Mouse (Mus musculus) forebrain, embryonic 11.5 days (tissue): ENCODE measurements around the gene Olfr424. TPM values are rescaled to one million over a fixed set of nuclear protein-coding genes. Genes with fewer than 3 reads are reported as not detected.
A peak's percentile ranks its signal among the peaks of the same experiment; 100 is the strongest.

ENCODE experiments used
- ATAC-seq: fragments of 200-750 bp; cut with Nextera tagmentation; replicated peaks from 2 replicates; pipeline ENCODE4 v1.8.0; 2017; ENCODE audit warnings: moderate TSS enrichment; ENCODE audit not compliant: low FRiP score
- DNase-seq: peaks from one replicate; pipeline ENCODE4 v3.0.0-alpha.2; 2017; ENCODE audit warnings: low spot score
- H3K27ac ChIP-seq: fragments of 300-500 bp; sonication (generic); 2 replicates; pipeline ENCODE4 v1.5.1; 2014; ENCODE audit warnings: low read depth, low read length
- H3K27me3 ChIP-seq: fragments of 300-500 bp; sonication (generic); 2 replicates; pipeline ENCODE4 v1.6.1; 2014; ENCODE audit warnings: mild to moderate bottlenecking, low read length, mixed read lengths; ENCODE audit not compliant: control insufficient read depth, insufficient read depth
- H3K36me3 ChIP-seq: fragments of 300-500 bp; sonication (generic); 2 replicates; pipeline ENCODE4 v1.6.1; 2014; ENCODE audit warnings: mild to moderate bottlenecking, low read length, moderate library complexity, mixed read lengths; ENCODE audit not compliant: control insufficient read depth, insufficient read depth
- H3K4me1 ChIP-seq: fragments of 300-500 bp; sonication (generic); replicated peaks from 2 replicates; pipeline ENCODE4 v1.6.1; 2014; ENCODE audit warnings: low read length, mixed read lengths; ENCODE audit not compliant: control insufficient read depth, insufficient read depth
- H3K4me2 ChIP-seq: fragments of 300-500 bp; sonication (generic); 2 replicates; pipeline ENCODE4 v1.6.1; 2014; ENCODE audit warnings: low read depth, mild to moderate bottlenecking, low read length, moderate library complexity, mixed read lengths; ENCODE audit not compliant: severe bottlenecking
- H3K4me3 ChIP-seq: fragments of 300-500 bp; sonication (generic); 2 replicates; pipeline ENCODE4 v1.5.1; 2014; ENCODE audit warnings: low read depth, low read length
- H3K9ac ChIP-seq: fragments of 300-500 bp; sonication (generic); 2 replicates; pipeline ENCODE4 v1.6.1; 2014; ENCODE audit warnings: low read length
- H3K9me3 ChIP-seq: fragments of 300-500 bp; sonication (generic); 2 replicates; pipeline ENCODE4 v1.6.1; 2016; ENCODE audit warnings: low read length, mixed read lengths; ENCODE audit not compliant: control insufficient read depth
- WGBS: fragments of 180-500 bp; shearing (Covaris S2); extraction: QIAGEN DNeasy Blood & Tissue Kit; methylation state at CpG from one replicate; pipeline ENCODE4 v1.1.7; 2014; 5-methylcytosine and 5-hydroxymethylcytosine counted together
- polyA plus RNA-seq: library from polyadenylated mRNA; unstranded; fragments of >200 nt; fragmentation: Nextera tagmentation; extraction: Ambion mirVana; gene quantifications from 2 replicates; pipeline ENCODE4 v1.2.1, GENCODE M21; 2014

Olfr424 gene
- polyA plus RNA-seq: not detected in 2 replicates

DNA sequence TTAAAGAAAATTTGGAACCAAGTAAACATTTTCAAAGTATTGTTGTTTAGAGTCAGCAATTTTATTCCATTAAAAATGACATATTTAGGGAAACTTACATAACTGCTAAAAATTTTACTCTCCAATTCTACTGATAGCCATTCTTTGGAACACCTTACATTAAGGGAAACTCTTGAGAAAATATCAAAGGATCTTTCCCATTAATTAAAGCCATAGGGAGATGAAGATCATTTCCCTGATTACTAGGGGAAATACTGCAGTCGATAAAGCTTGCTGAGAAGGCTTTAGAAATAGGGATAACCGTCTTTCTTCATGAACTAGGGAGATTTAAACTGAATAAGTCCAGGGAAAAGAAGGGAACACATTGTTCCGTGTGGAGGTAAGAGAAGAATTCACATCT lies at the start of gene Olfr424:
Gene Olfr424, plus strand, starts transcription at position 301 of the 400 bp plus-strand sequence.
- ATAC-seq (no peak), DNase-seq (no peak)
- Histone ChIP-seq H3K9ac (no peak within 1 kb of the TSS), H3K9me3 (no peaks in the 10 kb centered on the region), H3K36me3 (no peaks in the 10 kb centered on the region), H3K27ac (no peak within 1 kb of the TSS), H3K4me1 (no peaks in the 10 kb centered on the region), H3K4me2 (no peak within 1 kb of the TSS), H3K27me3 (no peaks in the 10 kb centered on the region), H3K4me3 (no peak within 1 kb of the TSS)
- WGBS: 77% methylated on average over 3 of the region's 3 CpGs

DNA sequence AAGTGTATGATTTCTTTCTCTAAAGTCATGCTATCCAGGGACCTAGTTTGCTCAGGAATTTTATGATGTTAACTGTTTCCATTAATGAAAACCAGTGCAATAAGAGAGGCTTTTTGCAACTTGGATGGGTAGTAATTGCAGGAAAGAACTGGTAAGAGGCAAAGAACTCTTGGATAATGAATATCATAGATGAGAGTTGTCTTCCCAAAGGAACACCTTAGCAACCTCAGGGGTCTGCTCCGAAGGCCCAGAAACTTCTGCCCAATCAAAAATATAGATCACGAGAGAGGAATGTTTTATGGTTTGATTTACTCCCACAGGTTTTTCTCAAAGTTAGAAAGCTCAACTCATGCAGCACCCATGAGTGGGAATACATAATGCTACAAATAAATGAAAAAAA lies 47.3 kb upstream of the Olfr424 start, which contains the start of gene Olfr429:
Gene Olfr429, plus strand, starts transcription at position 301 of the 400 bp plus-strand sequence.
- H3K9me3 ChIP-seq: no peaks in the 10 kb centered on the region
- no peak within 1 kb of the TSS for H3K4me2 ChIP-seq
- H3K27me3 ChIP-seq: no peaks in the 10 kb centered on the region
- no peaks in the 10 kb centered on the region for H3K36me3 ChIP-seq
- H3K4me3 ChIP-seq: no peak within 1 kb of the TSS
- ATAC-seq: no peak
- no peak for DNase-seq
- 92% methylated on average over 2 of the region's 2 CpGs for WGBS
- H3K4me1 ChIP-seq: no peaks in the 10 kb centered on the region
- no peak within 1 kb of the TSS for H3K9ac ChIP-seq
- no peak within 1 kb of the TSS for H3K27ac ChIP-seq

DNA sequence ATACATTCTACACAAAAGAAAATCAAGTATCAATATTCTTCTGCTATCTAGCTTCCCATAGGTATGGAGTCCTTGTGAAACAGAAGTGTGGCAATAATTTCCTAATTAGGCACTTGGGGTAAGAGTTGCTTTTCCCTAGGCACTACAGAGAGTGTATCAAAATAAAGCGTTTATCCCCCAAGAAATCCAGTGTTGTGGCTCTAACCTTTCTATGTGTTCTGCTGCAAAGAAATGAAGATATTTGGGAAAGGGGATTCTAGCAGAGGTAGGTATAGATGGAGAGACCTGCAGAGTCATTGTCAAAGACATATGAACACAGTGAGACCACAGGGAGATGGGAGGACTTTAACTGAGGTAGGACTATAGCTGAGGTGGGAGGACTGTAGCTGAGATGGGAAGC lies 34.7 kb upstream of the Olfr424 start, which contains the start of gene Olfr427:
Gene Olfr427, plus strand, starts transcription at position 301 of the 400 bp plus-strand sequence.
- H3K4me3 ChIP-seq: no peak within 1 kb of the TSS
- no peak for ATAC-seq
- no peak within 1 kb of the TSS for H3K4me2 ChIP-seq
- H3K27ac ChIP-seq: no peak within 1 kb of the TSS
- 88% methylated on average over 1 of the region's 1 CpGs for WGBS
- H3K9ac ChIP-seq: no peak within 1 kb of the TSS
- no peak for DNase-seq
- H3K36me3 ChIP-seq: no peaks in the 10 kb centered on the region
- no peaks in the 10 kb centered on the region for H3K4me1 ChIP-seq
- no peaks in the 10 kb centered on the region for H3K9me3 ChIP-seq
- H3K27me3 ChIP-seq: no peaks in the 10 kb centered on the region

DNA sequence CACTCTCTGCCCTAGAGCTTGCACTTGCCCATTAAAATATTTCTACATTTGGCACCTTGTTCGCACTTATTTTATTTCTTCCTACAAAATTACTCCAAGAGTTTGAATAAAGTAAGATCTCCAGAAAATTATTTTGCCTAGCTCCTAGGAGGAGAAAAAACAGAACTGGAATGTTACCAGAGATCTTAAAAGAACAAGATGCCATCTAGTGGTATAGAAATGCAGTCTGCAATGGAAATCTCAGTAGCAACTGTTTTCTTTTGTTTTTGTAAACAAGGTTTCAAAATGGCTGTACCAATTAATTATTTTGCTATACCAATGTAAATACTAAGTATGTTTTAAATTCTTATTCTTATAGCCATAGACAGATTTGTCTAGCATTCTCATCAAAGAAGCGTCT lies 27.6 kb upstream of the Olfr424 start:
- Histone ChIP-seq H3K36me3 (no peaks in the 10 kb centered on the region), H3K4me2 (no peak overlapping the region), H3K27me3 (no peaks in the 10 kb centered on the region), H3K9ac (no peak overlapping the region), H3K4me3 (no peak overlapping the region), H3K27ac (no peak overlapping the region), H3K9me3 (no peaks in the 10 kb centered on the region), H3K4me1 (no peaks in the 10 kb centered on the region)
- WGBS: 63% methylated on average over 2 of the region's 2 CpGs
- ATAC-seq (no peak), DNase-seq (no peak)

DNA sequence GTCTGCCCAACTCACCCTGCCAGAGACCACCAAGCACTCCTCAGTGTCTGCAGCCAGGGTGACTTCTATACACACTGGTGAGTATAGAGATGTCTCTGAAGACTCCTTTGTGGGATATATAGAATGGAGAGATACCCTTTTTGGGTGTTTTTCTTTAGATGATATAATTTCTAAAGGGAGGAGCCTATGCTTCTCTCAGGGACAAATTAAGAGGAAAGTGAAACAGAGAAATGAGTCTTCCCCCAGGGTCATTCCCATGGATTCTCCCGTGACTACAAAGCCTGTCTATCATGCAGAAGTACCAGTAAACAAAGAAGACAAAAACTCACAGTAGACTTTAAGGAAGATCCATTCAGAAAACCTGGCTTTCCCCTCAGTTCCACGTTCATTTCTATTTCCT lies 10.3 kb upstream of the Olfr424 start, which contains the start of gene Olfr231:
Gene Olfr231, minus strand, starts transcription at position 101 of the 400 bp plus-strand sequence.
- WGBS: 63% methylated on average over 2 of the region's 2 CpGs
- H3K9ac ChIP-seq: no peak within 1 kb of the TSS

DNA sequence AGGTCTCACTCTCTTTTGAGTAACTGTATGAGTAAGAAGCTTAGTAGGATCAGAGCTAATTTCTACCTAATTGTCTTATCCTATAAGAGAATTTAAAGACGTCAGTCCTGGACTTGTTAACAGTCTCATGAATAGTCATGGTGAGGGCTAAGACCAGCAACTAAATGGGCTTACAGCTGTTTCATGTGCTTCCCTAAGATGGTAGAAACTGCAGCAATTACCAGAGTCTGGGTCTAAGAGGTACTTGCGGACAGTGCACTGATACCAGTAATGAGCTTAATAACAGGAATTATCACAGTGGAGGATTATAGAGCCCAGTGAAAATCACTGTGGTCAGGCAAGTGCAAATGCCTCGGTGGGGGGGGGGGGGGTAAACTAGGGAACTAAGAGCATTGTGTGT lies 682 bp downstream of the Olfr424 start:
- no peaks in the 10 kb centered on the region for H3K4me1 ChIP-seq
- no peaks in the 10 kb centered on the region for H3K36me3 ChIP-seq
- no peaks in the 10 kb centered on the region for H3K27me3 ChIP-seq
- ATAC-seq (peak; percentile 75), DNase-seq (no peak)
- no peak overlapping the region for H3K9ac ChIP-seq
- H3K27ac ChIP-seq: no peak overlapping the region
- H3K4me3 ChIP-seq: no peak overlapping the region
- no peak overlapping the region for H3K4me2 ChIP-seq
- 42% methylated on average over 3 of the region's 3 CpGs for WGBS
- no peaks in the 10 kb centered on the region for H3K9me3 ChIP-seq

More for the DNA sequence above, 10.3 kb upstream of the Olfr424 start, which contains the start of gene Olfr231:
- H3K27me3 ChIP-seq: no peaks in the 10 kb centered on the region
- ATAC-seq: no peak
- no peak within 1 kb of the TSS for H3K4me3 ChIP-seq
- DNase-seq: no peak
- no peak within 1 kb of the TSS for H3K27ac ChIP-seq
- H3K9me3 ChIP-seq: no peaks in the 10 kb centered on the region
- H3K4me2 ChIP-seq: no peak within 1 kb of the TSS
- H3K36me3 ChIP-seq: no peaks in the 10 kb centered on the region
- no peaks in the 10 kb centered on the region for H3K4me1 ChIP-seq

DNA sequence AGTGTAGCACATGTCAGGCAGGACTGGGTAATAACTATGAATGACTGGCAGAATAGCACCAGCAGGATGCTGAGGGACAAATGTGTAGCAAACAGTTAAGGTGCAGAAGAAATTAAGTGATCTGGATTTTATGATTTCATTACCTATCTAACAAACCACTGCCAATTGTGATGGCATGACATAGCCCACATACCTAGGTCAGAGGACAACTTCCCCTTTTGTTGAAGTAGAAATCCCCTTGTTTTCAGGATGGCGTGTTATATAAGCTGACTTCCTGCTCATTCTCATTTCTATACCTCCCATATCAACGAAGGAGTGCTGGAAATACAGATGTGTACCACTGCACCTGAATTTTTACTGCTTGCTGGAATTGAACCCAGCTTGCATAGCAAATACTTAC lies 10.1 kb downstream of the Olfr424 start:
- Histone ChIP-seq H3K4me3 (no peak overlapping the region), H3K4me2 (no peak overlapping the region), H3K4me1 (no peaks in the 10 kb centered on the region), H3K9ac (no peak overlapping the region), H3K27ac (no peak overlapping the region), H3K27me3 (no peaks in the 10 kb centered on the region), H3K36me3 (no peaks in the 10 kb centered on the region), H3K9me3 (no peaks in the 10 kb centered on the region)
- ATAC-seq (no peak), DNase-seq (no peak)
- WGBS: 83% methylated on average over 2 of the region's 2 CpGs

DNA sequence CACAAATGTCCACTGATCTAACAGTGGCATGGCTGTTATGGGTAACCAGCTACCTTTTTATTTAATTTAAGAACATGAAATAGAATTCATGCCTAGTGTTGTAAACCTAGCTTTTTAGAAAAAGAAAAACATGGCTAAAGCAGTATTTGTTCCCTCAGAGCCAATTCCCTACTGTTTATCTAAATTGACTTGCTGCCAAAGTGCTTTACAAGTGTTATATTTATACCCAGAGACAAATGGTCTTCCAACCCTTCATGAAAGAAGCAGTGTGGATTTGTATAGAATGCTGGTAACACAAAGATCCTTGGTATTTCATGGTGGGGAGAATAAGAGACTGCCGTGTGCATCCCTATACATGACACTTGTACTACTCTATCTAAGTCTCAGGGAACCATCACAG lies 15.4 kb downstream of the Olfr424 start:
- ATAC-seq (no peak), DNase-seq (no peak)
- Histone ChIP-seq H3K4me2 (no peak overlapping the region), H3K27ac (no peak overlapping the region), H3K27me3 (no peaks in the 10 kb centered on the region), H3K36me3 (no peaks in the 10 kb centered on the region), H3K4me1 (no peaks in the 10 kb centered on the region), H3K4me3 (no peak overlapping the region), H3K9ac (no peak overlapping the region), H3K9me3 (no peaks in the 10 kb centered on the region)
- 89% methylated on average over 1 of the region's 1 CpGs for WGBS

DNA sequence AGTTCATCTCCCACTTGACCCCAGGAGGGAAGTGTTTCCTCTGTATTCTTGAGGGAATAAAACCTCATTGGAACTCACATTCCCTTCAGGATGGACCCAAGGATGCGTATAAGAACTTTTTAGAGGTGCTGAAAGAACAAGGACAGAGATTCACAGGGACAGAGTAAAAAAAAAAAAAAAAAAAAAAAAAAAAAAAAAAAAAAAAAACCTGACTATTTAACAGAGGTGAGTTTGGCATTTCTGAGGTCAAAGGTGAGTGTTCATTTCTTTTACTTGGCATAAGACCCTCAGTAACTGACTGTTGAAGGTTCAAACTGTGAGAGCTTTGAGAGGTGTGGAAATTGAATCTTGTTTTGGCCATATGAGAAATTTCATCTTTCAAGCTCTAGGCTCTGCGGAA lies 18.0 kb downstream of the Olfr424 start:
- Histone ChIP-seq H3K27ac (no peak overlapping the region), H3K4me3 (no peak overlapping the region), H3K9ac (no peak overlapping the region), H3K4me2 (no peak overlapping the region), H3K4me1 (no peaks in the 10 kb centered on the region), H3K36me3 (no peaks in the 10 kb centered on the region), H3K9me3 (no peaks in the 10 kb centered on the region), H3K27me3 (no peaks in the 10 kb centered on the region)
- WGBS: 85% methylated on average over 2 of the region's 2 CpGs
- DNase-seq (no peak), ATAC-seq (no peak)
